Mouse (Mus musculus) skeletal muscle tissue, adult 2 months (tissue): ENCODE results near the gene Sgca.
A peak's percentile ranks its signal among the peaks of the same experiment; 100 is the strongest.

Experiments
- DNase-seq: peaks from one replicate; pipeline ENCODE4 v3.0.0-alpha.2; 2012; ENCODE audit warnings: low read depth, low spot score

Sgca gene

GRCm38 (mm10) chr11:94915675-94916403 is 60.3 kb downstream of the Sgca start:
- DNase-seq, result no peak

GRCm38 (mm10) chr11:94913302-94914090 is 62.6 kb downstream of the Sgca start:
- DNase-seq, result peak; percentile 64
